Mouse (Mus musculus) thymus, adult 18-20 months (tissue): ENCODE results near the gene Prrg4.
A peak's percentile ranks its signal among the peaks of the same experiment; 100 is the strongest.
"Not testable (repeated sequence)": the region's sequence is repeated elsewhere in the genome, so short reads cannot be mapped to it uniquely, and the experiment has no call there.

Experiments used
- DNase-seq, 2 experiments: peaks; one replicate each; pipeline ENCODE4 v3.0.0; 2022; ENCODE audit warnings: mixed read lengths in 2 of 2

Gene Prrg4

DNA sequence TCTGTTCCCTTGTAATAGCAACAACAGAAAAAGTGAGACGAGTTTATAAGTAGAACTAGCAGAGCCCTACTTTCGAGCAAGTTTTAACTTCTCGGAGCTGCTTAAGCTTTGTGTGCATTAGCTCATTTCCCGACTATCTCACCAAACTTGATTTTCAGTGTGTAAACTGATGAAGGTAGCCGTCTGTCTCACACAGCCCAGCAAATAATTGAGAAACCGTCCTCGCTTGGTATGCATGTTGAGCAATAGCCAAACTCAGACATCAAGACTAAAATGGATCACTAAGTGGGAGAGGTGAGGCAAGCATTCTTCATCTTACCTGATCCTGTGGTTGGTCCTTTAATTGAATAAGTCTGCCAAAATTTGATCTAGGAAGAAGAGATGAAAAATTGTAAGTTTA lies 7.9 kb downstream of the Prrg4 start:
- no peak for DNase-seq

GRCm38 (mm10) chr2:104840974-104841373 lies 8.7 kb downstream of the Prrg4 start:
- no peak for DNase-seq

DNA sequence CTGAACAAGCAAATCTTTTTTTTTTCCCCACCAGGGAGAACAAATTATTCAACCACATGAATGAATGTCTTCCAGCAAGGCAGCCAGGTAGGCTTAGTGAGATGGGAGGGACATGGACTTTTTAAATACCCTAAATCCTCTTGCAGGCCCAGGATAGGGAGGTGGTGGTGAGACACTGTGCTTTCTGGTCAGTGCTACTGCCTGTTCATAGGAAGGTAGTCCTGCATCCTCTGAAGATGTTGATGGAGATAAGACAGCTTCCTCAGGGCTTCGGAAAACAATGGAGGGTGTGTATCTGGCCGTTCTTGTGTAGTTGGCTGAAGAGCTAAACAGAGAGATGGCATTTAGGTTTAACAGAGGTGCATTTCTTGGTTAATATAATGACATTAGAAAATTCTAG lies 17.2 kb downstream of the Prrg4 start:
- DNase-seq = no peak

DNA sequence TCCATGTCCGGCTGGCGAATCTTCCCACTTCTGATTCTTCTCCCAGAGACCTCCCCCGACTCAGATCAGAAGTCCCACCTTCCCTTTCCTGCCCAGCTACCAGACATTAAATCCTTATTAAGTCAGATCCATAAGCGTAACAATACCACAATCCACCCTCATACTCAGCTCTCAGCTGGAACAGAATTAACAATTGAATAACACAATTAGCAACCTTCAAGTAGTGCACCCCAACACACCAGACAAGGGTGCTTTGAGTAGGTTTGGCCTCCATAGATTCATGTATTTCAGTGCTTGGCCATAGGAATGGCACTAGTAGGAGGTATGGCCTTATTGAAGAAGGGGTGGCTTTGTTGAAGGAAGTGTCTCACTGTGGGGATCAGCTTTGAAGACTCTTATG lies 23.5 kb downstream of the Prrg4 start:
- DNase-seq = no peak

DNA sequence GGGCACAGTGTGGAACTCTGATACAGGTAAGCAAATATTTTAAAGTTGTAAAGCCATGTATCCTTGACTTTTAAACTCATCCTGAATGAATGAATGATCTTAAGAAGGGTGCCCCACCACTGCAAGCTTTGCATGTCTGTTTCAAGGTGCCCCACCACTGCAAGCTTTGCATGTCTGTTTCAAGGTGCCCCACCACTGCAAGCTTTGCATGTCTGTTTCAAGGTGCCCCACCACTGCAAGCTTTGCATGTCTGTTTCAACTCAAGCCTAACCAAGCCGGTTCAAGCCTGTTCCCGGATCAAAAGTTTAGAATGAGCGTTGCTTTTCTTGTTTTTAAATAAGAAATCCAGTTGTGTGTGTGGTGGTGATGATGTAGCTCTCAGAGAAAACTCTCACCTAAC lies 30.9 kb downstream of the Prrg4 start:
- not testable (repeated sequence) for DNase-seq

GRCm38 (mm10) chr2:104817555-104818330 lies 31.9 kb downstream of the Prrg4 start:
- no peak for DNase-seq

DNA sequence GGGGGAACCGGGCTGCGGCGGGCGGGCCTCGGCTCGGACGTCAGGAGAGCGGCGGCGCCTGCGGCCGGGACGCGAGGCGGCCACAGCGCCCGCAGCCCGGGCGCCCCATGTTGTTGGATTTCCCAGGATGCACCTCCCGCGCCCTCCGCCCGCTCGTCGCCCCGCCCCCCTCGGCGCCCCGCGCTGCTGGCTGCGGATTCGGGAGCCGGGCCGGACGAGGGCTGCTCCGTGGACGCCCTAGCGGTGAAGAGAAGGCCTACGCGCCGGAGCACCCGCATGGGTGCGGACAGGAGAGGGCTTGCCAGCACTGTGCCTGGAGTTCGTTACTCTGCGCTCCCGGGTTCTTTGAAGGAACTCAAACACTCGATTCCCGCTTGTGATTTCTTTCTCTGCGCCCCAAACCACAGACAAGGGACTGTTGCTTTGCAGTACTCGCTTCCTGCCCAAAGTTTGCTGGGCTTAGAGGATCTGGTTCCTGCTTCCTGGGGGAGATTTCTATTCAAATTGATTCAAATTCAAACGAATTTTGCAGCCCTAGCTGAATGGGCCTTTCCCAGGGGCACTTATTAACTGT lies 32.7 kb downstream of the Prrg4 start:
- DNase-seq = peak; percentile 66 to 73

DNA sequence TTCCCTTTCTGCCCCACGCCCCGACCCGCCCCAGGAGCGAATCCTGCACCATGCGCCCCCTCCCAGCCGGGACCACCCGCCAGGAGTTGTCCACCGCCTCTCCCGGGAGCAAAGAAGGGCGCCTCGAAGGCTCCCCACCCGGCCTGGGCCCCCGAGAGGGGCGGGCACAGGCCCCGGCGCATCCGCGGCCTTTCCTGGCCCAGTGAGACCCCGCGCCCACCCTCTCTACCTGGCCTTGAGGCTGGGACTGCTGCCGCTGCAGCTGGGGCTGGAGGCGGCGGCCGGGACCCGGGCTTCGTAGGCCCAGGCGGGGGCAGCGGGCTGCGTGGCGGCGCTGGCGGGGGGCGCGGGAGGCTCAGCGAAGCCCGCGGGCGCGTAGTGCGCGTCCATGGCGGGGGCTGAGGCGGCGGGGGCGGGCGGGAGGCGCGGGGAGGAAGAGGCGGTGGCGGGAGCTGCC lies 33.3 kb downstream of the Prrg4 start, which contains the start of gene Qser1:
TSS of gene Qser1 (minus strand) at position 390 of the 457 bp plus-strand sequence.
- no peak for DNase-seq

GRCm38 (mm10) chr2:104815561-104816370 lies 33.9 kb downstream of the Prrg4 start:
- DNase-seq = peak; percentile 27 to 33

GRCm38 (mm10) chr2:104814181-104814951 lies 35.3 kb downstream of the Prrg4 start:
- no peak for DNase-seq

DNA sequence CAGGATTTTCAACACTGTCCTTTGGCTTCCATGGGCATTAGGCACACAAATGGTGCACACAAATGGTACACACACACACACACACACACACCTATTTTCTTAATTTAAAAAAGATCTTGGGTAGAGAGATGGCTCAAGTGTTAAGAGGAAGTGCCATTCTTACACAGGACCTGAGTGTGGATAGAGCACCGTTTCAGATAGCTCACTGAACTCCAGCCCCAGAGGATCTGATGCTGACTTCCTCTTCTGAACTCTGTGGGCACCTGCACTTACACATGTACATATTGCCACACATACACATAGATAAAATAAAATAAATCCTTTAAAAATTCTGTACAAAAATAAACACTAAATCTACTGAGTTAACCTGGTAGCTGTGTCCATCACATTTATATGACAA lies 44.2 kb downstream of the Prrg4 start:
- no peak for DNase-seq
